9 mouse cellular contexts compared by ENCODE assay signal in genomic region chr19:46670691-46671090, GRCm38 (mm10). TPM values are rescaled to one million over a fixed set of nuclear protein-coding genes. Genes with fewer than 3 reads are reported as not detected.
A peak's percentile ranks its signal among the peaks of the same experiment; 100 is the strongest.
DNase-seq lines count a peak whose midpoint lies in the region; ATAC-seq and TF ChIP-seq lines count a peak whose summit lies in the region.
"Had no signal": no experiment of that assay in that cellular context is flagged by ENCODE, and none has a peak within 500 bp of the region (broad histone marks: within the 10 kb centered on the region; RNA-seq: fewer than 3 reads in every experiment).

No protein-coding gene starts in this region.

- peak overlapping the region; percentile 25 to 39 for H3K4me3 ChIP-seq in MEL (ENCODE audit: control insufficient read depth in 1 of 2, insufficient read depth in 1 of 2, low read depth in 2 of 2, low read length in 2 of 2)
- H3K4me3 ChIP-seq in heart, adult 2 months = no peak overlapping the region
- no peak overlapping the region for H3K4me3 ChIP-seq in kidney, embryonic 14.5 days (ENCODE audit: low read length)
- H3K4me3 ChIP-seq in lung, embryonic 16.5 days (ENCODE audit: low read length) = no peak overlapping the region

- H3K79me2 ChIP-seq in MEL (ENCODE audit: control insufficient read depth, insufficient read depth, low read length, poor library complexity) = no peaks in the 10 kb centered on the region
- no peaks in the 10 kb centered on the region for H3K79me2 ChIP-seq in heart, adult 2 months (replicated peaks; ENCODE audit: control insufficient read depth, insufficient read depth, low read length)

- H3K9ac ChIP-seq in MEL (ENCODE audit: control insufficient read depth, low read depth, low read length, poor library complexity, severe bottlenecking) = peak overlapping the region; percentile 27; the same call in 1 of the 2 replicates
- H3K9ac ChIP-seq in heart, adult 2 months (ENCODE audit: low read depth, low read length) = no peak overlapping the region
- H3K9ac ChIP-seq in kidney, embryonic 14.5 days (ENCODE audit: low read depth, low read length) = no peak overlapping the region
- H3K9ac ChIP-seq in lung, embryonic 16.5 days (ENCODE audit: low read length) = no peak overlapping the region

- peaks cover 6 to 27% of the 10 kb centered on the region in 2 experiments for H3K4me1 ChIP-seq in MEL (ENCODE audit: control insufficient read depth in 1 of 2, insufficient read depth in 2 of 2, low read length in 2 of 2)
- no peaks in the 10 kb centered on the region; the same call in 1 of the 2 replicates for H3K4me1 ChIP-seq in heart, adult 2 months (ENCODE audit: control insufficient read depth, insufficient read depth, low read length)
- H3K4me1 ChIP-seq in kidney, embryonic 14.5 days (ENCODE audit: control insufficient read depth, insufficient read depth, low read length) = no peaks in the 10 kb centered on the region
- peaks cover 2% of the 10 kb centered on the region; the same call in 1 of the 2 replicates for H3K4me1 ChIP-seq in lung, embryonic 16.5 days (replicated peaks; ENCODE audit: control insufficient read depth, insufficient read depth, low read length)

- TF ChIP-seq POLR2A in MEL (IDR thresholded peaks at IDR 0.05; ENCODE audit: control insufficient read depth in 1 of 2, insufficient read depth in 1 of 2, low read depth in 1 of 2, low read length in 2 of 2, poor library complexity in 1 of 2) = no peak
- no peak for TF ChIP-seq POLR2A in heart, adult 2 months (IDR thresholded peaks at IDR 0.05; ENCODE audit: insufficient read depth, low read depth, low read length)

- peak; percentile 63 for DNase-seq in 416B (ENCODE audit: low read depth)
- DNase-seq in MEL (ENCODE audit: low read depth, low spot score) = peak; percentile 80
- DNase-seq in cerebellum, postnatal 36 days = peak; percentile 61 to 65
- peak; percentile 69 to 77 for DNase-seq in heart, adult 2 months
- peak; percentile 66 for DNase-seq in ovary, postnatal 36 days (ENCODE audit: low spot score)

- H3K9me3 ChIP-seq in MEL (replicated peaks; ENCODE audit: insufficient read depth, low read length) = no peaks in the 10 kb centered on the region
- no peaks in the 10 kb centered on the region for H3K9me3 ChIP-seq in kidney, embryonic 14.5 days (ENCODE audit: control insufficient read depth, low read length)
- H3K9me3 ChIP-seq in lung, embryonic 16.5 days (ENCODE audit: control insufficient read depth, low read length) = no peaks in the 10 kb centered on the region

- intact Hi-C loops in heart, adult 2 months (cut with DNase I) = loop anchor here (1.0 to 5.0 kb wide), 4 partner anchors 70 to 322 kb away; no protein-coding TSS in a partner anchor

- ATAC-seq in kidney, embryonic 14.5 days (ENCODE audit: low FRiP score, low TSS enrichment) = peak; percentile 89
- ATAC-seq in lung, embryonic 16.5 days (ENCODE audit: low read depth) = peak; percentile 74; the same call in 1 of the 2 replicates
- ATAC-seq in inflammation-experienced regulatory T-cells, adult 6 months = no peak

- WGBS in heart, adult 2 months = 11% methylated on average over 13 of the region's 13 CpGs
- WGBS in kidney, embryonic 14.5 days = 25% methylated on average over 13 of the region's 13 CpGs
- 21% methylated on average over 13 of the region's 13 CpGs for WGBS in lung, embryonic 16.5 days

- H3K27me3 ChIP-seq in MEL (ENCODE audit: control insufficient read depth in 1 of 2, insufficient read depth in 2 of 2, low read length in 2 of 2) = no peaks in the 10 kb centered on the region
- H3K27me3 ChIP-seq in heart, adult 2 months (ENCODE audit: control insufficient read depth, insufficient read depth, low read length) = no peaks in the 10 kb centered on the region
- H3K27me3 ChIP-seq in kidney, embryonic 14.5 days (ENCODE audit: control insufficient read depth, insufficient read depth, low read length) = no peaks in the 10 kb centered on the region
- no peaks in the 10 kb centered on the region for H3K27me3 ChIP-seq in lung, embryonic 16.5 days (ENCODE audit: control insufficient read depth, insufficient read depth, low read depth, low read length)

- TF ChIP-seq EP300 in MEL (IDR thresholded peaks at IDR 0.05; ENCODE audit: low read depth in 1 of 2, low read length in 2 of 2) = no peak
- TF ChIP-seq EP300 in heart, adult 2 months (IDR thresholded peaks at IDR 0.05; ENCODE audit: insufficient read depth, low read depth, low read length) = peak; percentile 93

- H3K27ac ChIP-seq in MEL (ENCODE audit: control insufficient read depth, low read depth, low read length) = no peak overlapping the region
- H3K27ac ChIP-seq in heart, adult 2 months = no peak overlapping the region
- no peak overlapping the region for H3K27ac ChIP-seq in kidney, embryonic 14.5 days (ENCODE audit: low read depth, low read length)
- H3K27ac ChIP-seq in lung, embryonic 16.5 days (ENCODE audit: low read length) = no peak overlapping the region

- peak; percentile 85 to 100 (median 99); a peak in 5 of 6 replicates for TF ChIP-seq CTCF in MEL (IDR thresholded peaks at IDR 0.05 in 2 of 3, conservative IDR thresholded peaks at IDR 0.05 in 1 of 3; ENCODE audit: control insufficient read depth in 1 of 3, insufficient read depth in 1 of 3, low read depth in 2 of 3, low read length in 3 of 3, poor library complexity in 1 of 3, severe bottlenecking in 1 of 3)
- TF ChIP-seq CTCF in heart, adult 2 months (IDR thresholded peaks at IDR 0.05) = peak; percentile 93

- H3K4me2 ChIP-seq in kidney, embryonic 14.5 days (replicated peaks; ENCODE audit: low read depth, low read length) = no peak overlapping the region
- H3K4me2 ChIP-seq in lung, embryonic 16.5 days (ENCODE audit: low read depth, low read length) = no peak overlapping the region

- peaks cover 0 to 18% of the 10 kb centered on the region in 2 experiments; a peak in 2 of 4 replicates for H3K36me3 ChIP-seq in MEL (ENCODE audit: control insufficient read depth in 1 of 2, insufficient read depth in 2 of 2, low read length in 2 of 2)
- no peaks in the 10 kb centered on the region for H3K36me3 ChIP-seq in heart, adult 2 months (ENCODE audit: control insufficient read depth, insufficient read depth, low read length)
- H3K36me3 ChIP-seq in kidney, embryonic 14.5 days (ENCODE audit: control insufficient read depth, insufficient read depth, low read length) = no peaks in the 10 kb centered on the region
- no peaks in the 10 kb centered on the region for H3K36me3 ChIP-seq in lung, embryonic 16.5 days (ENCODE audit: control insufficient read depth, insufficient read depth, low read length)

- no peak; the same call in none of the 2 replicates for TF ChIP-seq RAD21 in MEL (IDR thresholded peaks at IDR 0.05; ENCODE audit: low read depth, low read length)

TF ChIP-seq in MEL, 35 proteins besides CTCF, POLR2A, EP300 and RAD21:
- TF ChIP-seq ZC3H11A (IDR thresholded peaks at IDR 0.05; ENCODE audit: low read depth, low read length) (peak; percentile 100), RCOR1 (IDR thresholded peaks at IDR 0.05; ENCODE audit: low read depth, low read length) (no peak), MAFK (IDR thresholded peaks at IDR 0.05; ENCODE audit: borderline replicate concordance, low read depth, low read length) (no peak), MEF2A (IDR thresholded peaks at IDR 0.05; ENCODE audit: extremely low read depth, insufficient replicate concordance, low read depth, low read length, poor library complexity, severe bottlenecking) (no peak), SMC3 (IDR thresholded peaks at IDR 0.05; ENCODE audit: low read depth, low read length) (peak; percentile 98), ZKSCAN1 (IDR thresholded peaks at IDR 0.05; ENCODE audit: low read depth, low read length) (no peak), MYB (IDR thresholded peaks at IDR 0.05; ENCODE audit: low read depth, low read length) (no peak), BHLHE40 (IDR thresholded peaks at IDR 0.05; ENCODE audit: borderline replicate concordance, low read depth, low read length) (no peak), NELFE (IDR thresholded peaks at IDR 0.05; ENCODE audit: low read depth, low read length) (no peak), SIN3A (IDR thresholded peaks at IDR 0.05; ENCODE audit: low read length) (0 out of 2 replicates have a peak, but pooled peaks have one; percentile 57), TBP (IDR thresholded peaks at IDR 0.05; ENCODE audit: low read depth, low read length) (no peak), USF2 (IDR thresholded peaks at IDR 0.05; ENCODE audit: borderline replicate concordance in 1 of 2, insufficient read depth in 1 of 2, low read depth in 1 of 2, low read length in 2 of 2) (no peak), E2F4 (IDR thresholded peaks at IDR 0.05; ENCODE audit: borderline replicate concordance, low read depth, low read length) (no peak)

RNA-seq across cellular contexts. Expression of gene Cyp17a1, which starts 2.3 kb away (rescaled TPM):
- total RNA-seq in MEL (2012; rRNA removed) = not detected in 2 replicates
- polyA plus RNA-seq in MEL (2012; ENCODE audit: insufficient read depth in 1 of 2, insufficient read length in 2 of 2, low read depth in 1 of 2, low replicate concordance in 2 of 2, missing spikeins in 1 of 2) = not detected
- total RNA-seq in heart, adult 2 months (2021) = not detected
- polyA plus RNA-seq in heart, adult 2 months (2012; rRNA removed) = 0.12 TPM in 1 of 2 replicates, not detected in the other
- not detected in 2 replicates for polyA plus RNA-seq in kidney, embryonic 14.5 days (2014; fragmentation: Nextera tagmentation; extraction: Ambion mirVana)
- 0.09 and 0.38 TPM in 2 replicates for polyA plus RNA-seq in lung, embryonic 16.5 days (2015; fragmentation: Nextera tagmentation; extraction: Ambion mirVana)
- under 1 TPM in 1 of 3 experiments, not detected in 2; 0.52 TPM for polyA plus RNA-seq in inflammation-experienced regulatory T-cells, adult 6 months (2017; shearing (Covaris generic))
- total RNA-seq: gastrocnemius, postnatal 4 days had no signal

RNA-seq across cellular contexts. Expression of gene Borcs7, which starts 19.0 kb away (rescaled TPM):
- 4.1 and 5.1 TPM in 2 replicates for total RNA-seq in MEL (2012; rRNA removed)
- 10 to 100 TPM in 1 of 2 experiments, not detected in 1; 11.1 TPM for polyA plus RNA-seq in MEL (2012; ENCODE audit: insufficient read depth in 1 of 2, insufficient read length in 2 of 2, low read depth in 1 of 2, low replicate concordance in 2 of 2, missing spikeins in 1 of 2)
- 1 to 10 TPM; 7.1 to 7.8 TPM for total RNA-seq in heart, adult 2 months (2021)
- polyA plus RNA-seq in heart, adult 2 months (2012; rRNA removed) = 4.7 and 8.7 TPM in 2 replicates
- polyA plus RNA-seq in kidney, embryonic 14.5 days (2014; fragmentation: Nextera tagmentation; extraction: Ambion mirVana) = 19.9 and 20.1 TPM in 2 replicates
- 15.9 and 16.3 TPM in 2 replicates for polyA plus RNA-seq in lung, embryonic 16.5 days (2015; fragmentation: Nextera tagmentation; extraction: Ambion mirVana)
- 10 to 100 TPM in 1 of 3 experiments, 1 to 10 TPM in 2; 6.0 to 10.8 (median 8.0) TPM for polyA plus RNA-seq in inflammation-experienced regulatory T-cells, adult 6 months (2017; shearing (Covaris generic))

RNA-seq across cellular contexts. Expression of gene As3mt, which starts 36.6 kb away (rescaled TPM):
- 17.0 and 22.8 TPM in 2 replicates for total RNA-seq in MEL (2012; rRNA removed)
- 10 to 100 TPM in 1 of 2 experiments, not detected in 1; 52.2 TPM for polyA plus RNA-seq in MEL (2012; ENCODE audit: insufficient read depth in 1 of 2, insufficient read length in 2 of 2, low read depth in 1 of 2, low replicate concordance in 2 of 2, missing spikeins in 1 of 2)
- total RNA-seq in heart, adult 2 months (2021) = 10 to 100 TPM; 86.2 to 99.2 TPM
- 33.2 and 63.7 TPM in 2 replicates for polyA plus RNA-seq in heart, adult 2 months (2012; rRNA removed)
- polyA plus RNA-seq in kidney, embryonic 14.5 days (2014; fragmentation: Nextera tagmentation; extraction: Ambion mirVana) = 32.1 and 39.0 TPM in 2 replicates
- polyA plus RNA-seq in lung, embryonic 16.5 days (2015; fragmentation: Nextera tagmentation; extraction: Ambion mirVana) = 34.8 and 35.1 TPM in 2 replicates
- 10 to 100 TPM in 2 of 3 experiments, 1 to 10 TPM in 1; 2.8 to 12.8 (median 12.7) TPM for polyA plus RNA-seq in inflammation-experienced regulatory T-cells, adult 6 months (2017; shearing (Covaris generic))

Comparison
In these comparisons a context has a peak if more than half of its experiments do, and no peak if none do; other contexts are left out.
1. H3K4me3 ChIP-seq: peak in MEL (2 of 2); none in heart, adult 2 months (single experiment), kidney, embryonic 14.5 days (single experiment) and lung, embryonic 16.5 days (single experiment).
2. Peak in every context shown above with its lines, with median percentiles within 50 percentile points of each other: DNase-seq.